Comparison of ENCODE assay signal across 20 mouse cellular contexts in the genomic region with DNA sequence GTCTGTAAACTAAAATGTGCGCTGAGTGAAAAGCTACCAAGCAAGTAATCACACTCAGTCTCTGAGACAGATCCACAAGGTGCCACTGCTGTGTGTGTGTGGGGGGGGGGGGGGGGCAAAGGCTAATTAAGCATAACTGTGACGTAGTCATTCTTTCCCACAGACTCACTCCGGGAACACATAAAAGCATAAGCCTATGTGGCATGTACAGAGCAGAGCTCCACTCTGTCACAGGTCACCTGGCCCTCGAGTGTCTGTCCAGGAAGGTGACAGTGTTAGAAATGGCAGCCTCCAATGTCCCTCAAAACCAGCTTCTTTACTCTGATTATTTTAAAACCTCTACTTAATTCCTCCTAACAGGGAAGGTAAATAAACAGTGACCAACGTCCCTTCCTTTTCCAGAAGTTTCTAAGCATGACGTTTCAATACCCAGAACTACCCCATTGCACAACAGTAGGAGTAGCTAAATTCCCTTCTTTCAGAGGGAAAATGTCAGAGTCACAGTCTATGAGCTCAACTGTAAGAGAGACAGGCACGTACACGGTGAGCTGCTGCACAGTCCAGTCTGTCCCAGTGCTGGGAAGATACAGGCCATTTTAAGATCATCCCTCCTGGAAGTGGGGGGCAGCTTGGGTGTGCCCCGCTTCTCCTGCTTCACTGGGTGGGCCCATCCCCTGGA.
A peak's percentile ranks its signal among the peaks of the same experiment; 100 is the strongest.
DNase-seq lines count a peak whose midpoint lies in the region; ATAC-seq and TF ChIP-seq lines count a peak whose summit lies in the region.
"Had no signal": no experiment of that assay in that cellular context is flagged by ENCODE, and none has a peak within 500 bp of the region (broad histone marks: within the 10 kb centered on the region; RNA-seq: fewer than 3 reads in every experiment).

No protein-coding gene starts in this region.

- peaks cover 52% of the 10 kb centered on the region for H3K4me1 ChIP-seq in hindbrain, embryonic 10.5 days (replicated peaks)
- H3K4me1 ChIP-seq in hindbrain, embryonic 12.5 days: peaks cover 34% of the 10 kb centered on the region
- peaks cover 13% of the 10 kb centered on the region for H3K4me1 ChIP-seq in liver, postnatal 0 days (ENCODE audit: insufficient read depth)

- ATAC-seq in hindbrain, embryonic 12.5 days (ENCODE audit: low FRiP score): no peak
- peak; percentile 71 for ATAC-seq in liver, postnatal 0 days
- ATAC-seq in megakaryocyte progenitor cell, adult 5-6 weeks (replicated peaks; ENCODE audit: poor library complexity): peak; percentile 30
- ATAC-seq: inflammation-experienced regulatory T-cells, adult 6 months had no signal

- no peaks in the 10 kb centered on the region for H3K27me3 ChIP-seq in hindbrain, embryonic 10.5 days (ENCODE audit: insufficient read depth, poor library complexity, severe bottlenecking)
- no peaks in the 10 kb centered on the region for H3K27me3 ChIP-seq in hindbrain, embryonic 12.5 days
- H3K27me3 ChIP-seq in liver, postnatal 0 days (ENCODE audit: insufficient read depth, low read length): no peaks in the 10 kb centered on the region
- H3K27me3 ChIP-seq: limb, embryonic 12.5 days had no signal

- WGBS in hindbrain, embryonic 10.5 days: 74% methylated on average over 9 of the region's 9 CpGs
- 69% methylated on average over 9 of the region's 9 CpGs for WGBS in hindbrain, embryonic 12.5 days
- WGBS in liver, postnatal 0 days (ENCODE audit: insufficient replicate concordance): 60% methylated on average over 9 of the region's 9 CpGs

- no peak for TF ChIP-seq CTCF in liver, postnatal 0 days (IDR thresholded peaks at IDR 0.05; ENCODE audit: low read depth)

- no peaks in the 10 kb centered on the region for H3K9me3 ChIP-seq in hindbrain, embryonic 10.5 days
- no peaks in the 10 kb centered on the region for H3K9me3 ChIP-seq in hindbrain, embryonic 12.5 days (replicated peaks)
- H3K9me3 ChIP-seq in liver, postnatal 0 days (ENCODE audit: low read length): no peaks in the 10 kb centered on the region
- H3K9me3 ChIP-seq: limb, embryonic 12.5 days; liver, embryonic 15.5 days had no signal

- no peak overlapping the region for H3K4me3 ChIP-seq in hindbrain, embryonic 10.5 days
- H3K4me3 ChIP-seq in hindbrain, embryonic 12.5 days: no peak overlapping the region
- no peak overlapping the region for H3K4me3 ChIP-seq in liver, postnatal 0 days (ENCODE audit: low read depth, low read length)
- H3K4me3 ChIP-seq: layer of hippocampus, adult 2 months; limb, embryonic 12.5 days; liver, embryonic 15.5 days had no signal

- H3K4me2 ChIP-seq in hindbrain, embryonic 12.5 days (replicated peaks): no peak overlapping the region
- H3K4me2 ChIP-seq in liver, postnatal 0 days (ENCODE audit: low read depth, low read length): no peak overlapping the region
- H3K4me2 ChIP-seq: heart, embryonic 11.5 days; limb, embryonic 12.5 days; liver, embryonic 15.5 days; midbrain, embryonic 11.5 days had no signal

- H3K9ac ChIP-seq in hindbrain, embryonic 12.5 days: no peak overlapping the region
- no peak overlapping the region for H3K9ac ChIP-seq in liver, postnatal 0 days (replicated peaks)
- H3K9ac ChIP-seq: limb, embryonic 12.5 days; liver, embryonic 15.5 days had no signal

- DNase-seq in hindbrain, embryonic 10.5 days (ENCODE audit: low spot score): no peak
- no peak for DNase-seq in liver, postnatal 0 days
- no peak for DNase-seq in liver
- DNase-seq in adipocyte (ENCODE audit: low spot score): peak; percentile 32
- no peak for DNase-seq in heart, postnatal 4 days
- DNase-seq: adrenal gland, postnatal 36 days; cerebellum, adult 9-10 months; gastrocnemius, postnatal 36 days; kidney, adult 18-20 months; kidney, postnatal 25 days; layer of hippocampus, postnatal 36 days had no signal

- no peaks in the 10 kb centered on the region for H3K36me3 ChIP-seq in hindbrain, embryonic 10.5 days
- no peaks in the 10 kb centered on the region for H3K36me3 ChIP-seq in hindbrain, embryonic 12.5 days
- H3K36me3 ChIP-seq in liver, postnatal 0 days (replicated peaks; ENCODE audit: insufficient read depth, low read length): no peaks in the 10 kb centered on the region
- H3K36me3 ChIP-seq: limb, embryonic 12.5 days; liver, embryonic 15.5 days had no signal

- TF ChIP-seq EP300 in liver, postnatal 0 days (IDR thresholded peaks at IDR 0.05; ENCODE audit: low read depth): no peak

- 0 out of 2 replicates have a peak overlapping the region, but pooled peaks have one; percentile 35 for H3K27ac ChIP-seq in hindbrain, embryonic 10.5 days
- no peak overlapping the region; the same call in 1 of the 2 replicates for H3K27ac ChIP-seq in hindbrain, embryonic 12.5 days
- H3K27ac ChIP-seq in liver, postnatal 0 days (ENCODE audit: low read depth): peak overlapping the region; percentile 18; the same call in 1 of the 2 replicates
- H3K27ac ChIP-seq: layer of hippocampus, adult 2 months; limb, embryonic 12.5 days; liver, embryonic 15.5 days; macrophage had no signal
